Mouse (Mus musculus) kidney, postnatal 0 days (tissue): Measurements from ENCODE around the gene Hoxa7. TPM values are rescaled to one million over a fixed set of nuclear protein-coding genes. Genes with fewer than 3 reads are reported as not detected.

ENCODE experiments used
- ATAC-seq: fragments of 200-750 bp; cut with Nextera tagmentation; replicated peaks from 2 replicates; pipeline ENCODE4 v1.8.0; 2017; ENCODE audit warnings: low read depth, moderate number of reproducible peaks, moderate TSS enrichment, moderate library complexity; ENCODE audit not compliant: low FRiP score
- DNase-seq: peaks from one replicate; pipeline ENCODE4 v3.0.0-alpha.2; 2016; ENCODE audit warnings: low spot score
- H3K27ac ChIP-seq: fragments of 300-500 bp; sonication (generic); 2 replicates; pipeline ENCODE4 v1.5.1; 2014; ENCODE audit warnings: mild to moderate bottlenecking
- H3K27me3 ChIP-seq: fragments of 300-500 bp; sonication (generic); 2 replicates; pipeline ENCODE4 v1.6.1; 2014; ENCODE audit warnings: low read length, mixed read lengths; ENCODE audit not compliant: insufficient read depth
- H3K36me3 ChIP-seq: fragments of 300-500 bp; sonication (generic); 2 replicates; pipeline ENCODE4 v1.6.1; 2014; ENCODE audit warnings: low read length, mixed read lengths; ENCODE audit not compliant: insufficient read depth
- H3K4me1 ChIP-seq: fragments of 300-500 bp; sonication (generic); replicated peaks from 2 replicates; pipeline ENCODE4 v1.6.1; 2014; ENCODE audit warnings: antibody characterized with exemption, low read length, mixed read lengths; ENCODE audit not compliant: insufficient read depth
- H3K4me2 ChIP-seq: fragments of 300-500 bp; sonication (generic); 2 replicates; pipeline ENCODE4 v1.6.1; 2014; ENCODE audit warnings: mild to moderate bottlenecking, low read length, moderate library complexity, mixed read lengths
- H3K4me3 ChIP-seq: fragments of 300-500 bp; sonication (generic); replicated peaks from 2 replicates; pipeline ENCODE4 v1.5.1; 2014; ENCODE audit warnings: low read depth, low read length
- H3K9ac ChIP-seq: fragments of 300-500 bp; sonication (generic); 2 replicates; pipeline ENCODE4 v1.6.1; 2014; ENCODE audit warnings: low read depth, low read length
- H3K9me3 ChIP-seq: fragments of 300-500 bp; sonication (generic); replicated peaks from 2 replicates; pipeline ENCODE4 v1.6.1; 2016; ENCODE audit warnings: low read length, inconsistent platforms, mixed read lengths
- CTCF ChIP-seq: IDR thresholded peaks from 2 replicates; pipeline ENCODE4 v1.5.1; 2016; ENCODE audit warnings: antibody characterized with exemption, low read depth, mild to moderate bottlenecking, moderate library complexity
- WGBS: fragments of 180-500 bp; shearing (Covaris S2); extraction: QIAGEN DNeasy Blood & Tissue Kit; methylation state at CpG from one replicate; pipeline ENCODE4 v1.1.7; 2014; 5-methylcytosine and 5-hydroxymethylcytosine counted together
- polyA plus RNA-seq: library from polyadenylated mRNA; unstranded; fragments of >200 nt; fragmentation: Nextera tagmentation; extraction: Ambion mirVana; gene quantifications from 2 replicates; pipeline ENCODE4 v1.2.1, GENCODE M21; 2015

Gene Hoxa7
- polyA plus RNA-seq, 1 experiment from 2014 or later = 29.7 TPM

DNA sequence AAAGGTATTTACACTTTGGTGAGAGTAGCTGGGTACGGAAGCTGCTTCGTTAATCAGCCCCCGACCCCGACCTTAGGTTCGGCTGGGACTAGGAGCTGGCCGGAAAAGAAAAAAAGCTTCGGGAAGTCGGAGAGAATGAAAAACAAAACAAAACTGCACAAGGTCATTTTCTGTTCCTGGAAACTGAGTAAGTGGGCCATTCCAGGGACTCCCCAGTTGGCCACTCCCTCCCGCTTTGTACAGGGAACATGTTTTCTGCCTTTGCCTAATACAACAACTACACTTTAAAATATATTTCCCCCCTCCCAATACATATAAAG is 45.0 kb upstream of the Hoxa7 start:
- Histone ChIP-seq H3K4me3 (no peak overlapping the region), H3K27ac (no peak overlapping the region), H3K9ac (no peak overlapping the region), H3K4me2 (no peak overlapping the region), H3K27me3 (peaks cover 94% of the 10 kb centered on the region), H3K4me1 (no peaks in the 10 kb centered on the region), H3K36me3 (no peaks in the 10 kb centered on the region), H3K9me3 (no peaks in the 10 kb centered on the region)
- under 1% methylated on average over 9 of the region's 9 CpGs for WGBS
- DNase-seq = no peak
- no peak for ATAC-seq
- no peak for TF ChIP-seq CTCF

DNA sequence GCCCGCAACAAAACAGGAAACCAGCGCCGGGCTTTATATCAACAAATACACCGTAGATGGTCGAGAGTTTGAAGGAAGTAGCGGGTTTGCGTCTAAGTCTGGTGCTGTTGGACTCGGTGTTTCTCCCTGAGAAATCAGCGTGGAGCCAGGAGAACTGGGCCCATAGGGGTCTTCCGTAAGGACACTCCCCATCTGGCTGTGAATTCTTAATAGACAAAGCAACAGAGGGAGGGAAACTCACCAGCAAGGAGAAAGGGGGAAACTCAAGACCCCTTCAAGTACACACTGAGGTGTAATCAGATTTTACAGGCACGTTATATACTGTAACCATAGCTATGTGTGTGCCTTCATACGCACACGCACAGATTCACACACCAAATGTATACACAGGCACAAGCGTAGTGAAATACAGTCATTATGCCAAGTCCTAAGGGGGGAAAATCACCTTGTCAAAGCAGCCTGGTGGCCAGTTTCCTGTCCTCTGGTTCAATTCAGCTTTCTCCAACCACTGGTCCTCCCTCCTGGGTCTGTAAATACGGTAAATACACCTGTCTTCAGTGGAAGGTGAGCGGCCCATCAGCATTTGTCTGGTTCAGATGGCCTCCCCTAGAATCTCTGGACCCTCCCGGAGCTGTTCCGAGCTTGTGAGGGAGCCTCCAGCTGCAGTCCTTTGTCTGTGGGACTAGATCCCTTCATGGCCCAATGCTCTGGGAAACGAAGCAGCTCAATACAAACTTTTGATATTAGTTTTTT is 44.4 kb upstream of the Hoxa7 start:
- Histone ChIP-seq H3K4me1 (no peaks in the 10 kb centered on the region), H3K27ac (no peak overlapping the region), H3K4me3 (no peak overlapping the region), H3K36me3 (no peaks in the 10 kb centered on the region), H3K9me3 (no peaks in the 10 kb centered on the region), H3K4me2 (no peak overlapping the region), H3K27me3 (peaks cover 92% of the 10 kb centered on the region), H3K9ac (no peak overlapping the region)
- WGBS = 6% methylated on average over 19 of the region's 19 CpGs
- DNase-seq (peak; percentile 37), ATAC-seq (no peak)
- no peak for TF ChIP-seq CTCF

DNA sequence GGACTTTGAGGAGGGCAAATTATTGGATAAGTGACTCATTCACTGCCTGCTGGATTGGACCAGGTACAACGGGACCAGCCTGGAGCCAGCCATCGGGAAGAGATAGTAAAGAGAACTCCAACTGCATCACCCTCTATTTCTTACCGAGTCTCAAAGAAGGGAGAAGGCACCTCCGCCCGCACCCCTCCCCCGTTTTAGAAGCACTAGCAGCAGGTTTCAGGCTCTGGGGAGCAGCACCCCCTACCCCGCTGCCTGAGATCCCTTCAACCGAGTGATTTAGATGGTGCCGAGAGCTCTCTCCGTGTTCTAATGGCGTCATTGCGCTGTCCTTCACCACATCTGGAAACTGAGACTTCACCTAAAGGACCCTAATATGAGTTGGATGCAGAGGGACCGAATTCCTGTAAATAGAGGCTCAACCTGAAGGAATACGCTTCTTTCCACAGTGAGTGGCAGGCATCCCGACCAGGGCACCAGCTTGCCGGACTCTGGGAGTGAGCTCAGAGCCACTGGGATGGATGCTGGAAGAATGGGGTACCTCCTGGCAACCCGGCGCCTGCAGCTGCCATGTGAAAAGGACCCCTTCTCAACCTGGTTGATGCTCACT is 43.8 kb upstream of the Hoxa7 start:
- Histone ChIP-seq H3K4me3 (no peak overlapping the region), H3K9me3 (no peaks in the 10 kb centered on the region), H3K4me2 (no peak overlapping the region), H3K36me3 (no peaks in the 10 kb centered on the region), H3K9ac (no peak overlapping the region), H3K27ac (no peak overlapping the region), H3K4me1 (no peaks in the 10 kb centered on the region; the same call in 1 of the 2 replicates), H3K27me3 (peaks cover 88% of the 10 kb centered on the region)
- no peak for ATAC-seq
- DNase-seq = no peak
- WGBS = 6% methylated on average over 18 of the region's 18 CpGs
- no peak for TF ChIP-seq CTCF

DNA sequence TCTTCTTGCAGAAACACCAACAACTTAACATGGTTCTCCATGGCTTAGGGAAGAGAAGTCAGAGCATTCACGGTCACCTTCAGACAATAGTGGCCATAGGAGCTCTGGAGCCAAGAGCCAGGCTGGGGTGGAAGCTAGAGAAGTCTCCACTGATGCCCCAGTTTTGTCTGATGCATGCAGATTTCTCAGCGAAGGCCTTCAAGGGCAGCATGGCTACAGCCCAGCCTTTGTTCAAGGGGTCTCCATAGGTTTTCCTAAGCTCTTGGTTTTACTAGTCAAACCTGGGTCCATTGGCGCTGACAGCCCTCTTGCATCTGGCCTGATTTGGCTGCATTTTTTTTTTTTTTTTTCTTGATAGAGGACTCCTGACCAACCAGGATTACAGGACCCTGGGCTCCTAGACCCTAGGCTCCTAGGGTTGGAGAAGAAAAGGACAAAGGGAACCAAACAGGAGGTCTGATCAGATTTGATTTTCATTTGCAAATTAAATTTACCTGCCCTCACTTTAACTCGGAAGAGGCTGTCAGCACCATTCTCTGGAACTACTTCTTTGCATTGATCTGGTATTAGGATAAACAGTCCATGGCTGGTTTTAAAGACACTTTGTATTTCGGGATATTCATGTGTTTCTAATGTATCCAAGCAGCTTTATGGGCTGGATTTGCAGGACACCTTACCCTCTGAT is 42.6 kb upstream of the Hoxa7 start:
- WGBS = 9% methylated on average over 5 of the region's 5 CpGs
- no peak for TF ChIP-seq CTCF
- H3K4me2 ChIP-seq = no peak overlapping the region
- H3K4me1 ChIP-seq = no peaks in the 10 kb centered on the region; the same call in 1 of the 2 replicates
- H3K27ac ChIP-seq = no peak overlapping the region
- DNase-seq (peak; percentile 7), ATAC-seq (no peak)
- no peaks in the 10 kb centered on the region for H3K9me3 ChIP-seq
- H3K36me3 ChIP-seq = no peaks in the 10 kb centered on the region
- H3K9ac ChIP-seq = no peak overlapping the region
- H3K4me3 ChIP-seq = no peak overlapping the region
- peaks cover 81% of the 10 kb centered on the region for H3K27me3 ChIP-seq

DNA sequence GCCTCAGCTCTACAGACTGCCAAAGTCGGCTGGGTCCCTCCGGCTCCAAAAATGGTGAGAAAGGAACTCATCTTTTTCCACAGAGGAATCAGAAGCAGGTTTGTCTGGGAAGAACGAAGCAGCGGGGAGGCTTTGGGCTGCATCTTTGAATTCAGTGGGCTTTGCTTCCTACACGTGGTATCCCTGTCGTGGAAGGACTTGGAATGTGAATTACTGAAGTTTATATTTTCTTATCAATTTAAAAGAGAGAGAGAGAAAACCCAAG is 41.6 kb upstream of the Hoxa7 start:
- H3K4me2 ChIP-seq = no peak overlapping the region
- no peak overlapping the region for H3K27ac ChIP-seq
- 5% methylated on average over 6 of the region's 6 CpGs for WGBS
- ATAC-seq (no peak), DNase-seq (peak; percentile 3)
- no peak overlapping the region for H3K4me3 ChIP-seq
- peaks cover 80% of the 10 kb centered on the region for H3K27me3 ChIP-seq
- no peaks in the 10 kb centered on the region; the same call in 1 of the 2 replicates for H3K4me1 ChIP-seq
- no peak overlapping the region for H3K9ac ChIP-seq
- no peaks in the 10 kb centered on the region for H3K36me3 ChIP-seq
- H3K9me3 ChIP-seq = no peaks in the 10 kb centered on the region
- TF ChIP-seq CTCF = no peak

DNA sequence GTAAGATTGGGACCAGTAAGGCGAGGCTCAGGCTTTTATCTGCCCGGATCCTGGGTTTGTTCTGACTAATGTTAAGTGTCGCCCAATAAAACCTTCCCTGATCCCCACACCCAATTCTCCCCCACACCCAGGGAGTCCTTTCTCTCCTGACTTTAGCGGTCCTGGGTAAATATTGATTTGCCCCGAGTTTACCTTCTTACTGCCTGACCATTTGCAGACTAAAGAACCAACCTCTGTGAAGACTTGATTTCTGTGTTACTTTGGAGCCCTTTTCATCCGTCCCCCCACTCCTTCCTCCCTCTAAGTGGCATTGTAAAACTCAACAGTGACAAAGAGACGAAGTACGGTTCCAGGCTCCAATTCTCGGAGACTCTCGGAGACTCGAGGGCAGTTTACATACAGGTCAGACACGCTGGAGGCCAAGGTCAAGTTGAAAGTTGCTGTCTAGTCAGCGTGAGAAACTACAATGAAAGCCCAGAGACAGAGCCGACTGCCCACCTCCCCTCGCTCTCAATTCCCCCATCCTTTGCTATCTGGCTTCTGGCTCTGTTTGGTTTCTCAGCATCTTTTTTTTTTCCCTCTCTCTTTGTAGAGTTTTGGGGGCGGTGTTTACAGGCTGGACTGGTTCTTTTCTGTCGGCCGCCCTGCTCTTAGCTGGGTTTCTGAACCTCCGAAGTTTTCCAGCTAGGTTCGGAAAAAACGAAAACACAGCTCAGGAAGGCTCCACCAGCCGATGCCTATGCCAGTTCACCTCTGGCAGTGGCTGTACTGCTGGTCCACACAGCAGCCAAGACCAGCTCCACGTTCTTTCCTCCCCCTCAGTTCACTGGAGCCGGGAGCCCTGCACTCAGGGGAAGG is 41.0 kb upstream of the Hoxa7 start:
- Histone ChIP-seq H3K36me3 (no peaks in the 10 kb centered on the region), H3K9me3 (no peaks in the 10 kb centered on the region), H3K4me3 (no peak overlapping the region), H3K27me3 (peaks cover 78% of the 10 kb centered on the region), H3K27ac (no peak overlapping the region), H3K9ac (no peak overlapping the region), H3K4me1 (no peaks in the 10 kb centered on the region; the same call in 1 of the 2 replicates), H3K4me2 (no peak overlapping the region)
- DNase-seq (peak; percentile 8), ATAC-seq (no peak)
- no peak for TF ChIP-seq CTCF
- WGBS = 4% methylated on average over 24 of the region's 24 CpGs
